Mouse (Mus musculus): ENCODE data around the gene Atp5j. TPM values are rescaled to one million over a fixed set of nuclear protein-coding genes. Genes with fewer than 3 reads are reported as not detected.

Gene Atp5j
- polyA plus RNA-seq, 1 experiment from 2014 or later, result 615 TPM

GRCm38 (mm10) chr16:84806175-84806574 lies 29.2 kb downstream of the Atp5j start:
- ATAC-seq (ENCODE audit: low read depth) (peak; percentile 44; the same call in 1 of the 2 replicates), DNase-seq (no peak)
- H3K9me3 ChIP-seq (replicated peaks), result no peaks in the 10 kb centered on the region; the same call in 1 of the 2 replicates
- H3K27ac ChIP-seq, result no peak overlapping the region
- no peak overlapping the region for H3K9ac ChIP-seq
- H3K4me3 ChIP-seq (replicated peaks), result no peak overlapping the region
- no peaks in the 10 kb centered on the region for H3K27me3 ChIP-seq
- WGBS (ENCODE audit: insufficient replicate concordance), result 73% methylated on average over 3 of the region's 3 CpGs
- H3K4me2 ChIP-seq, result no peak overlapping the region
- no peaks in the 10 kb centered on the region for H3K36me3 ChIP-seq
- H3K4me1 ChIP-seq (replicated peaks), result no peaks in the 10 kb centered on the region

- Histone ChIP-seq H3K4me3 (replicated peaks) (no peak overlapping the region), H3K36me3 (no peaks in the 10 kb centered on the region), H3K4me2 (no peak overlapping the region), H3K9ac (no peak overlapping the region), H3K27me3 (no peaks in the 10 kb centered on the region), H3K27ac (no peak overlapping the region), H3K4me1 (replicated peaks) (no peaks in the 10 kb centered on the region), H3K9me3 (replicated peaks) (no peaks in the 10 kb centered on the region; the same call in 1 of the 2 replicates)
- no peak for DNase-seq
- WGBS (ENCODE audit: insufficient replicate concordance), result 39% methylated on average over 5 of the region's 5 CpGs
- ATAC-seq (ENCODE audit: low read depth), result no peak
Observed at GRCm38 (mm10) chr16:84804866-84805265, 30.6 kb downstream of the Atp5j start.

GRCm38 (mm10) chr16:84802217-84802616 lies 33.2 kb downstream of the Atp5j start:
- H3K27me3 ChIP-seq, result no peaks in the 10 kb centered on the region
- H3K36me3 ChIP-seq, result no peaks in the 10 kb centered on the region
- 49% methylated on average over 6 of the region's 6 CpGs for WGBS (ENCODE audit: insufficient replicate concordance)
- H3K4me1 ChIP-seq (replicated peaks), result no peaks in the 10 kb centered on the region
- H3K9me3 ChIP-seq (replicated peaks), result no peaks in the 10 kb centered on the region
- DNase-seq, result no peak
- H3K4me2 ChIP-seq, result no peak overlapping the region
- H3K27ac ChIP-seq, result no peak overlapping the region
- ATAC-seq (ENCODE audit: low read depth), result no peak
- no peak overlapping the region for H3K9ac ChIP-seq
- H3K4me3 ChIP-seq (replicated peaks), result no peak overlapping the region

DNA sequence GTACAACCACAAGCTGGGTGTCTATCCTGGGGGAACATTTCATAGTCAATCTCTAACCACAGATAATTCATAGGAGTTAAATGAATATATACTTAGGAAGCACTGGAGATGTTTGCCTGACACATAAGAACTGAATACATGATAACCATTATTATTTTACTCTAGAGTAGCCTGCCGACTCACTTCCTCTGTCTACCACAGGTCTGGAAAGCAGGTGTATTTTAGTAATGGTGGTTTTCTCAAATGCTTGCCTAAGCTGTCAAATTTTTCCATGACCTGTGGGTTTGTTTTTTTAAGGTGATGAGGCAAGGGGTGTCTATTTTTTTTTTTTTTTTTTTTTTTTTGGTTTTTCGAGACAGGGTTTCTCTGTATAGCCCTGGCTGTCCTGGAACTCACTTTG lies 35.4 kb downstream of the Atp5j start:
- Histone ChIP-seq H3K9ac (no peak overlapping the region), H3K4me2 (no peak overlapping the region)
- 59% methylated on average over 1 of the region's 2 CpGs for WGBS (ENCODE audit: insufficient replicate concordance)

GRCm38 (mm10) chr16:84796678-84797077 lies 38.7 kb downstream of the Atp5j start:
- no peak for DNase-seq
- H3K4me1 ChIP-seq (replicated peaks), result no peaks in the 10 kb centered on the region
- H3K4me2 ChIP-seq, result no peak overlapping the region
- WGBS (ENCODE audit: insufficient replicate concordance), result 63% methylated on average over 9 of the region's 9 CpGs
- H3K9me3 ChIP-seq (replicated peaks), result no peaks in the 10 kb centered on the region
- H3K9ac ChIP-seq, result no peak overlapping the region
- H3K36me3 ChIP-seq, result no peaks in the 10 kb centered on the region
- H3K27ac ChIP-seq, result no peak overlapping the region
- no peak overlapping the region for H3K4me3 ChIP-seq (replicated peaks)
- ATAC-seq (ENCODE audit: low read depth), result no peak
- H3K27me3 ChIP-seq, result no peaks in the 10 kb centered on the region

More for the DNA sequence above, 35.4 kb downstream of the Atp5j start:
- Histone ChIP-seq H3K36me3 (no peaks in the 10 kb centered on the region), H3K4me1 (replicated peaks) (no peaks in the 10 kb centered on the region), H3K27me3 (no peaks in the 10 kb centered on the region), H3K4me3 (replicated peaks) (no peak overlapping the region), H3K27ac (no peak overlapping the region), H3K9me3 (replicated peaks) (no peaks in the 10 kb centered on the region)
- ATAC-seq (ENCODE audit: low read depth) (no peak), DNase-seq (no peak)

DNA sequence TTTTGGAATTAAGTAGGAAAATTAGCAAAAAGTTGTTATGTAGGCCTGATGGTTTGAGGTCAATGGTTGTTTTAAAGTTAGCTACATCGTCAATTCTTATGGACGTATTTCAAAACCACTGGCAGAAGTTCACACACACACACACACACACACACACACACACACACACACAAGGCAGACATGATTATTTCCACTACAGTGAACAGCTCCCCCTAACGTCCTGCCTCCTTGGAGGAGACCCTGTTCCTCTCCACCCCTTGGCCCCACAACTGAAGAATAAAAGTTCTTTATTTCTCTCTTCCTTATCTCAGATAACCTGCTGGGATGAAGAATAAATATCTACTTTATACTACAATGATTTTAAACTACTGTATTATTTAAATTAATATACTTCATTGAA lies 40.1 kb downstream of the Atp5j start:
- Histone ChIP-seq H3K27me3 (no peaks in the 10 kb centered on the region), H3K27ac (no peak overlapping the region), H3K4me1 (replicated peaks) (no peaks in the 10 kb centered on the region), H3K36me3 (no peaks in the 10 kb centered on the region), H3K4me3 (replicated peaks) (no peak overlapping the region), H3K9ac (no peak overlapping the region), H3K9me3 (replicated peaks) (no peaks in the 10 kb centered on the region), H3K4me2 (no peak overlapping the region)
- ATAC-seq (ENCODE audit: low read depth) (no peak), DNase-seq (no peak)
- 48% methylated on average over 3 of the region's 3 CpGs for WGBS (ENCODE audit: insufficient replicate concordance)

- no peak for ATAC-seq (ENCODE audit: low read depth)
- WGBS (ENCODE audit: insufficient replicate concordance), result 71% methylated on average over 14 of the region's 14 CpGs
Observed at GRCm38 (mm10) chr16:84793401-84793800, 42.0 kb downstream of the Atp5j start.

DNA sequence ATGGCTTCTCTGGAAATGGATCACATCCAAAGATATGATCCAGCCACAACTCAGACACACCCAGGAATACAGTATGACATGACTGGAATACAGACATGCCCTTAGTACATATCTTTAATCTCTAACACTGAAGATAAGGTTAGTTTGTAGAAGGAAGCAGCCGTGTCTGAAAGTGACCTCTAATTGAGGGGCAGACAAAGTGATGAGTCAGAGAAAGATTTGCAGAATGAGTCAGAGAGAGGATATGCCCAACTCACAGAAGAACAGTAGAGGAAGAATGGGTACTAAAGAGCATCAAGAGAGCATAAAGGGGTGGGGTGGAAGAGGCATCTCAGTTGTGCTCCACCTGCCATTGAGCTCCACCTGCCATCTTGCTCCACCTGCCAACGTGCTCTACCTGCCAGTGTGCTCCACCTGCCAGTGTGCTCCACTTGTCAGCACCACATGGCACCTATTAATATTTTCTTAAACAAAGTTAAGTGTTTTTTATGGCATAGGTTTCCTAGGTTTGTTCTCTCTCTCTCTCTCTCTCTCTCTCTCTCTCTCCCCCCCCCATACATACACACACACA lies 44.7 kb downstream of the Atp5j start:
- H3K36me3 ChIP-seq, result no peaks in the 10 kb centered on the region

More at GRCm38 (mm10) chr16:84793401-84793800, 42.0 kb downstream of the Atp5j start:
- Histone ChIP-seq H3K9ac (no peak overlapping the region), H3K4me1 (replicated peaks) (no peaks in the 10 kb centered on the region), H3K36me3 (no peaks in the 10 kb centered on the region), H3K27me3 (no peaks in the 10 kb centered on the region), H3K9me3 (replicated peaks) (no peaks in the 10 kb centered on the region), H3K4me3 (replicated peaks) (no peak overlapping the region), H3K27ac (no peak overlapping the region), H3K4me2 (no peak overlapping the region)
- DNase-seq, result no peak

GRCm38 (mm10) chr16:84784966-84785365 lies 50.5 kb downstream of the Atp5j start:
- ATAC-seq (ENCODE audit: low read depth), result no peak
- no peak overlapping the region for H3K9ac ChIP-seq
- WGBS (ENCODE audit: insufficient replicate concordance), result 40% methylated on average over 7 of the region's 7 CpGs

More for the DNA sequence above, 44.7 kb downstream of the Atp5j start:
- H3K27me3 ChIP-seq, result no peaks in the 10 kb centered on the region
- no peak overlapping the region for H3K27ac ChIP-seq
- H3K4me1 ChIP-seq (replicated peaks), result no peaks in the 10 kb centered on the region
- no peak for DNase-seq
- H3K9ac ChIP-seq, result no peak overlapping the region
- H3K9me3 ChIP-seq (replicated peaks), result no peaks in the 10 kb centered on the region
- WGBS (ENCODE audit: insufficient replicate concordance), result 35% methylated on average over 2 of the region's 2 CpGs
- no peak overlapping the region for H3K4me3 ChIP-seq (replicated peaks)
- ATAC-seq (ENCODE audit: low read depth), result no peak
- H3K4me2 ChIP-seq, result no peak overlapping the region

GRCm38 (mm10) chr16:84783279-84783678 lies 52.1 kb downstream of the Atp5j start:
- 18% methylated on average over 2 of the region's 2 CpGs for WGBS (ENCODE audit: insufficient replicate concordance)
- Histone ChIP-seq H3K4me2 (no peak overlapping the region), H3K9ac (no peak overlapping the region), H3K27ac (no peak overlapping the region), H3K36me3 (no peaks in the 10 kb centered on the region), H3K9me3 (replicated peaks) (no peaks in the 10 kb centered on the region), H3K4me1 (replicated peaks) (no peaks in the 10 kb centered on the region), H3K27me3 (no peaks in the 10 kb centered on the region), H3K4me3 (replicated peaks) (no peak overlapping the region)
- ATAC-seq (ENCODE audit: low read depth) (no peak), DNase-seq (no peak)

More at GRCm38 (mm10) chr16:84784966-84785365, 50.5 kb downstream of the Atp5j start:
- no peak overlapping the region for H3K4me2 ChIP-seq
- no peaks in the 10 kb centered on the region for H3K36me3 ChIP-seq
- no peaks in the 10 kb centered on the region for H3K27me3 ChIP-seq
- no peak for DNase-seq
- no peaks in the 10 kb centered on the region for H3K4me1 ChIP-seq (replicated peaks)
- H3K9me3 ChIP-seq (replicated peaks), result no peaks in the 10 kb centered on the region
- no peak overlapping the region for H3K4me3 ChIP-seq (replicated peaks)
- H3K27ac ChIP-seq, result no peak overlapping the region

GRCm38 (mm10) chr16:84779718-84780117 lies 55.7 kb downstream of the Atp5j start:
- no peak for DNase-seq
- H3K4me3 ChIP-seq (replicated peaks), result no peak overlapping the region
- no peak for ATAC-seq (ENCODE audit: low read depth)
- no peaks in the 10 kb centered on the region for H3K4me1 ChIP-seq (replicated peaks)
- 59% methylated on average over 5 of the region's 5 CpGs for WGBS (ENCODE audit: insufficient replicate concordance)
- H3K4me2 ChIP-seq, result no peak overlapping the region
- no peak overlapping the region for H3K9ac ChIP-seq
- H3K27ac ChIP-seq, result no peak overlapping the region
- no peaks in the 10 kb centered on the region for H3K36me3 ChIP-seq
- H3K9me3 ChIP-seq (replicated peaks), result no peaks in the 10 kb centered on the region
- H3K27me3 ChIP-seq, result peaks cover 19% of the 10 kb centered on the region

GRCm38 (mm10) chr16:84778861-84779630 lies 56.4 kb downstream of the Atp5j start:
- 71% methylated on average over 6 of the region's 6 CpGs for WGBS (ENCODE audit: insufficient replicate concordance)
- H3K27ac ChIP-seq, result no peak overlapping the region
- no peak for DNase-seq
- H3K4me2 ChIP-seq, result no peak overlapping the region
- H3K4me3 ChIP-seq (replicated peaks), result no peak overlapping the region
- ATAC-seq (ENCODE audit: low read depth), result no peak
- no peaks in the 10 kb centered on the region for H3K36me3 ChIP-seq
- no peaks in the 10 kb centered on the region for H3K9me3 ChIP-seq (replicated peaks)
- no peak overlapping the region for H3K9ac ChIP-seq
- H3K27me3 ChIP-seq, result peaks cover 26% of the 10 kb centered on the region
- H3K4me1 ChIP-seq (replicated peaks), result no peaks in the 10 kb centered on the region

Measured in liver, embryonic 13.5 days (tissue).